Mouse (Mus musculus): ENCODE measurements around the gene Hemk1.

Gene Hemk1

GRCm38 (mm10) chr9:107338172-107338883, at the start of gene Hemk1:
Gene Hemk1 (minus strand): TSS chr9:107338350.
- peak; percentile 83 for DNase-seq (ENCODE audit: extremely low spot score)

GRCm38 (mm10) chr9:107387708-107388107, 49.6 kb upstream of the Hemk1 start:
- DNase-seq (ENCODE audit: extremely low spot score), result no peak

- DNase-seq (ENCODE audit: extremely low spot score), result no peak
Observed at GRCm38 (mm10) chr9:107386722-107387121, 48.6 kb upstream of the Hemk1 start.

GRCm38 (mm10) chr9:107384396-107384795, 46.2 kb upstream of the Hemk1 start:
- no peak for DNase-seq (ENCODE audit: extremely low spot score)

- DNase-seq (ENCODE audit: extremely low spot score), result peak; percentile 66
Observed at GRCm38 (mm10) chr9:107381723-107382122, 43.6 kb upstream of the Hemk1 start.

- DNase-seq (ENCODE audit: extremely low spot score), result peak; percentile 58
Observed at GRCm38 (mm10) chr9:107377961-107378512, 39.9 kb upstream of the Hemk1 start.

- DNase-seq (ENCODE audit: extremely low spot score), result no peak
Observed at GRCm38 (mm10) chr9:107375451-107375850, 37.3 kb upstream of the Hemk1 start.

GRCm38 (mm10) chr9:107374623-107375022, 36.5 kb upstream of the Hemk1 start:
- DNase-seq (ENCODE audit: extremely low spot score), result no peak

GRCm38 (mm10) chr9:107372441-107372840, 34.3 kb upstream of the Hemk1 start:
- no peak for DNase-seq (ENCODE audit: extremely low spot score)

- DNase-seq (ENCODE audit: extremely low spot score), result no peak
Observed at GRCm38 (mm10) chr9:107370106-107370463, 31.9 kb upstream of the Hemk1 start.

GRCm38 (mm10) chr9:107369270-107370105, 31.3 kb upstream of the Hemk1 start:
- no peak for DNase-seq (ENCODE audit: extremely low spot score)

GRCm38 (mm10) chr9:107368302-107368701, 30.2 kb upstream of the Hemk1 start:
- no peak for DNase-seq (ENCODE audit: extremely low spot score)

- DNase-seq (ENCODE audit: extremely low spot score), result peak; percentile 46
Observed at GRCm38 (mm10) chr9:107366644-107367043, 28.5 kb upstream of the Hemk1 start.

GRCm38 (mm10) chr9:107360989-107361388, 22.8 kb upstream of the Hemk1 start:
- DNase-seq (ENCODE audit: extremely low spot score), result no peak

GRCm38 (mm10) chr9:107357651-107358050, 19.5 kb upstream of the Hemk1 start:
- DNase-seq (ENCODE audit: extremely low spot score), result peak; percentile 86

GRCm38 (mm10) chr9:107355870-107356765, 18.0 kb upstream of the Hemk1 start:
- DNase-seq (ENCODE audit: extremely low spot score), result peak; percentile 34

GRCm38 (mm10) chr9:107354826-107355225, 16.7 kb upstream of the Hemk1 start:
- no peak for DNase-seq (ENCODE audit: extremely low spot score)

- DNase-seq (ENCODE audit: extremely low spot score), result no peak
Observed at GRCm38 (mm10) chr9:107349321-107349720, 11.2 kb upstream of the Hemk1 start.

GRCm38 (mm10) chr9:107347586-107348183, 9.5 kb upstream of the Hemk1 start:
- DNase-seq (ENCODE audit: extremely low spot score), result no peak

- DNase-seq (ENCODE audit: extremely low spot score), result no peak
Observed at GRCm38 (mm10) chr9:107346081-107346480, 7.9 kb upstream of the Hemk1 start.

- no peak for DNase-seq (ENCODE audit: extremely low spot score)
Observed at GRCm38 (mm10) chr9:107344027-107344426, 5.9 kb upstream of the Hemk1 start.

Measured in embryo, embryonic 9.5 days (tissue).